Mouse (Mus musculus): ENCODE data around the gene Gm38119. TPM values are rescaled to one million over a fixed set of nuclear protein-coding genes. Genes with fewer than 3 reads are reported as not detected.

The Gm38119 gene
- polyA plus RNA-seq, 1 experiment from 2014 or later = not detected

Other genes starting within 250 kb of the Gm38119 start
- not detected in 2 replicates for gene Sprr4, start 238.6 kb downstream of the Gm38119 start, polyA plus RNA-seq (2015; fragmentation: Nextera tagmentation; extraction: Ambion mirVana)
- gene 2310046K23Rik, start 204.6 kb downstream of the Gm38119 start, polyA plus RNA-seq (2015; fragmentation: Nextera tagmentation; extraction: Ambion mirVana) = not detected in 2 replicates
- gene Ivl, start 165.4 kb downstream of the Gm38119 start, polyA plus RNA-seq (2015; fragmentation: Nextera tagmentation; extraction: Ambion mirVana) = 0.09 TPM in 1 of 2 replicates, not detected in the other
- 3.4 and 5.3 TPM in 2 replicates for gene Smcp, start 150.1 kb downstream of the Gm38119 start, polyA plus RNA-seq (2015; fragmentation: Nextera tagmentation; extraction: Ambion mirVana)
- not detected in 2 replicates for gene 2210017I01Rik, start 131.6 kb downstream of the Gm38119 start, polyA plus RNA-seq (2015; fragmentation: Nextera tagmentation; extraction: Ambion mirVana)
- gene Lce6a, start 117.4 kb downstream of the Gm38119 start, polyA plus RNA-seq (2015; fragmentation: Nextera tagmentation; extraction: Ambion mirVana) = not detected in 2 replicates
- gene Lce1a1, start 90.8 kb downstream of the Gm38119 start, polyA plus RNA-seq (2015; fragmentation: Nextera tagmentation; extraction: Ambion mirVana) = not detected in 2 replicates
- not detected in 2 replicates for gene Lce1b, start 82.2 kb downstream of the Gm38119 start, polyA plus RNA-seq (2015; fragmentation: Nextera tagmentation; extraction: Ambion mirVana)
- not detected in 2 replicates for gene Lce1a2, start 68.8 kb downstream of the Gm38119 start, polyA plus RNA-seq (2015; fragmentation: Nextera tagmentation; extraction: Ambion mirVana)
- not detected in 2 replicates for gene Lce1c, start 59.8 kb downstream of the Gm38119 start, polyA plus RNA-seq (2015; fragmentation: Nextera tagmentation; extraction: Ambion mirVana)
- not detected in 2 replicates for gene Lce1d, start 51.9 kb downstream of the Gm38119 start, polyA plus RNA-seq (2015; fragmentation: Nextera tagmentation; extraction: Ambion mirVana)
- not detected in 2 replicates for gene Lce1e, start 30.0 kb downstream of the Gm38119 start, polyA plus RNA-seq (2015; fragmentation: Nextera tagmentation; extraction: Ambion mirVana)
- gene Lce1f, start 18.7 kb downstream of the Gm38119 start, polyA plus RNA-seq (2015; fragmentation: Nextera tagmentation; extraction: Ambion mirVana) = not detected in 2 replicates
- not detected in 2 replicates for gene Lce1g, start 13.2 kb upstream of the Gm38119 start, polyA plus RNA-seq (2015; fragmentation: Nextera tagmentation; extraction: Ambion mirVana)
- not detected in 2 replicates for gene Lce1h, start 26.0 kb upstream of the Gm38119 start, polyA plus RNA-seq (2015; fragmentation: Nextera tagmentation; extraction: Ambion mirVana)
- not detected in 2 replicates for gene Lce1i, start 39.8 kb upstream of the Gm38119 start, polyA plus RNA-seq (2015; fragmentation: Nextera tagmentation; extraction: Ambion mirVana)
- not detected in 2 replicates for gene Lce1j, start 51.4 kb upstream of the Gm38119 start, polyA plus RNA-seq (2015; fragmentation: Nextera tagmentation; extraction: Ambion mirVana)
- not detected in 2 replicates for gene Lce1k, start 68.8 kb upstream of the Gm38119 start, polyA plus RNA-seq (2015; fragmentation: Nextera tagmentation; extraction: Ambion mirVana)
- not detected in 2 replicates for gene Kprp, start 88.2 kb upstream of the Gm38119 start, polyA plus RNA-seq (2015; fragmentation: Nextera tagmentation; extraction: Ambion mirVana)
- gene Lce1l, start 112.2 kb upstream of the Gm38119 start, polyA plus RNA-seq (2015; fragmentation: Nextera tagmentation; extraction: Ambion mirVana) = not detected in 2 replicates
- gene 2310050C09Rik, start 131.1 kb upstream of the Gm38119 start, polyA plus RNA-seq (2015; fragmentation: Nextera tagmentation; extraction: Ambion mirVana) = not detected in 2 replicates
- not detected in 2 replicates for gene Lce3a, start 187.1 kb upstream of the Gm38119 start, polyA plus RNA-seq (2015; fragmentation: Nextera tagmentation; extraction: Ambion mirVana)
- gene Lce3b, start 193.9 kb upstream of the Gm38119 start, polyA plus RNA-seq (2015; fragmentation: Nextera tagmentation; extraction: Ambion mirVana) = not detected in 2 replicates
- not detected in 2 replicates for gene Lce3c, start 205.4 kb upstream of the Gm38119 start, polyA plus RNA-seq (2015; fragmentation: Nextera tagmentation; extraction: Ambion mirVana)
- gene Lce3d, start 218.3 kb upstream of the Gm38119 start, polyA plus RNA-seq (2015; fragmentation: Nextera tagmentation; extraction: Ambion mirVana) = not detected in 2 replicates
- not detected in 2 replicates for gene Lce3e, start 228.0 kb upstream of the Gm38119 start, polyA plus RNA-seq (2015; fragmentation: Nextera tagmentation; extraction: Ambion mirVana)